Mouse (Mus musculus) midbrain, embryonic 10.5 days (tissue): ENCODE data around the gene Wdr13. TPM values are rescaled to one million over a fixed set of nuclear protein-coding genes. Genes with fewer than 3 reads are reported as not detected.

Experiments used
- DNase-seq: peaks from one replicate; pipeline ENCODE4 v3.0.0-alpha.2; 2017; ENCODE audit warnings: low spot score
- H3K27ac ChIP-seq: fragments of 300-500 bp; sonication (generic); replicated peaks from 2 replicates; pipeline ENCODE4 v1.5.1; 2016; ENCODE audit warnings: mild to moderate bottlenecking
- H3K27me3 ChIP-seq: fragments of 300-500 bp; sonication (generic); 2 replicates; pipeline ENCODE4 v1.6.1; 2016; ENCODE audit warnings: low read depth, mild to moderate bottlenecking; ENCODE audit not compliant: poor library complexity, severe bottlenecking
- H3K36me3 ChIP-seq: fragments of 300-500 bp; sonication (generic); 2 replicates; pipeline ENCODE4 v1.6.1; 2016; ENCODE audit warnings: mild to moderate bottlenecking, moderate library complexity
- H3K4me1 ChIP-seq: fragments of 300-500 bp; sonication (generic); 2 replicates; pipeline ENCODE4 v1.6.1; 2016
- H3K4me3 ChIP-seq: fragments of 300-500 bp; sonication (generic); 2 replicates; pipeline ENCODE4 v1.5.1; 2016; ENCODE audit warnings: mild to moderate bottlenecking, moderate library complexity
- H3K9me3 ChIP-seq: fragments of 300-500 bp; sonication (generic); replicated peaks from 2 replicates; pipeline ENCODE4 v1.6.1; 2016; ENCODE audit warnings: mild to moderate bottlenecking
- WGBS: fragments of 180-500 bp; shearing (Covaris S2); methylation state at CpG from one replicate; pipeline ENCODE4 v1.1.7; 2016; 5-methylcytosine and 5-hydroxymethylcytosine counted together
- polyA plus RNA-seq: library from polyadenylated mRNA; unstranded; fragments of >200 nt; fragmentation: Nextera tagmentation; extraction: Ambion mirVana; gene quantifications from 2 replicates; pipeline ENCODE4 v1.2.1, GENCODE M21; 2016

Wdr13 gene
- polyA plus RNA-seq, 1 experiment from 2014 or later: 22.8 TPM

GRCm38 (mm10) chrX:8142948-8143347, 10.3 kb upstream of the Wdr13 start:
- H3K27ac ChIP-seq: no peak overlapping the region
- H3K27me3 ChIP-seq: no peaks in the 10 kb centered on the region
- DNase-seq: no peak
- H3K4me1 ChIP-seq: peaks cover 16% of the 10 kb centered on the region
- H3K36me3 ChIP-seq: peaks cover 61% of the 10 kb centered on the region
- peaks cover 8% of the 10 kb centered on the region; the same call in 1 of the 2 replicates for H3K9me3 ChIP-seq
- WGBS: 92% methylated on average over 7 of the region's 7 CpGs
- H3K4me3 ChIP-seq: peak overlapping the region; percentile 14; the same call in 1 of the 2 replicates

- Histone ChIP-seq H3K4me3 (no peak overlapping the region), H3K9me3 (peaks cover 8% of the 10 kb centered on the region; the same call in 1 of the 2 replicates), H3K36me3 (peaks cover 64% of the 10 kb centered on the region), H3K4me1 (peaks cover 16% of the 10 kb centered on the region), H3K27me3 (no peaks in the 10 kb centered on the region), H3K27ac (no peak overlapping the region)
- DNase-seq: no peak
- WGBS: 86% methylated on average over 3 of the region's 3 CpGs
Measured at GRCm38 (mm10) chrX:8141058-8141457, 8.4 kb upstream of the Wdr13 start.

- Histone ChIP-seq H3K36me3 (peaks cover 64% of the 10 kb centered on the region), H3K4me1 (peaks cover 16% of the 10 kb centered on the region), H3K9me3 (peaks cover 8% of the 10 kb centered on the region; the same call in 1 of the 2 replicates), H3K27ac (no peak overlapping the region), H3K27me3 (no peaks in the 10 kb centered on the region), H3K4me3 (no peak overlapping the region)
- 91% methylated on average over 2 of the region's 2 CpGs for WGBS
- no peak for DNase-seq
Measured at GRCm38 (mm10) chrX:8140446-8140845, 7.8 kb upstream of the Wdr13 start.

GRCm38 (mm10) chrX:8139480-8139879, 6.8 kb upstream of the Wdr13 start:
- no peak for DNase-seq
- Histone ChIP-seq H3K27ac (no peak overlapping the region), H3K4me1 (peaks cover 16% of the 10 kb centered on the region), H3K9me3 (peaks cover 4% of the 10 kb centered on the region; the same call in 1 of the 2 replicates), H3K36me3 (peaks cover 62% of the 10 kb centered on the region), H3K27me3 (no peaks in the 10 kb centered on the region), H3K4me3 (no peak overlapping the region)
- WGBS: 83% methylated on average over 1 of the region's 1 CpGs

- 60% methylated on average over 2 of the region's 2 CpGs for WGBS
- no peak for DNase-seq
- Histone ChIP-seq H3K27ac (no peak overlapping the region), H3K4me1 (peaks cover 5% of the 10 kb centered on the region), H3K9me3 (0 out of 2 replicates have a peak, but pooled peaks cover 10% of the 10 kb centered on the region), H3K36me3 (peaks cover 31% of the 10 kb centered on the region), H3K4me3 (no peak overlapping the region), H3K27me3 (no peaks in the 10 kb centered on the region)
Measured at GRCm38 (mm10) chrX:8135886-8136285, 3.2 kb upstream of the Wdr13 start.

GRCm38 (mm10) chrX:8131393-8131792, 1.3 kb downstream of the Wdr13 start:
- Histone ChIP-seq H3K4me3 (peak overlapping the region; percentile 63), H3K4me1 (peaks cover 5% of the 10 kb centered on the region), H3K9me3 (0 out of 2 replicates have a peak, but pooled peaks cover 17% of the 10 kb centered on the region), H3K27ac (peak overlapping the region; percentile 91), H3K36me3 (peaks cover 31% of the 10 kb centered on the region), H3K27me3 (no peaks in the 10 kb centered on the region)
- 91% methylated on average over 17 of the region's 17 CpGs for WGBS
- no peak for DNase-seq

GRCm38 (mm10) chrX:8125235-8125634, 7.5 kb downstream of the Wdr13 start:
- Histone ChIP-seq H3K27me3 (no peaks in the 10 kb centered on the region), H3K36me3 (peaks cover 46% of the 10 kb centered on the region), H3K4me3 (no peak overlapping the region), H3K9me3 (peaks cover 14% of the 10 kb centered on the region; the same call in 1 of the 2 replicates), H3K27ac (no peak overlapping the region), H3K4me1 (no peaks in the 10 kb centered on the region)
- WGBS: 75% methylated on average over 7 of the region's 7 CpGs
- DNase-seq: no peak

GRCm38 (mm10) chrX:8123821-8124470, 8.7 kb downstream of the Wdr13 start:
- Histone ChIP-seq H3K27me3 (no peaks in the 10 kb centered on the region), H3K4me3 (no peak overlapping the region), H3K27ac (no peak overlapping the region), H3K9me3 (peaks cover 12% of the 10 kb centered on the region; the same call in 1 of the 2 replicates), H3K36me3 (peaks cover 39% of the 10 kb centered on the region), H3K4me1 (no peaks in the 10 kb centered on the region)
- DNase-seq: no peak
- 84% methylated on average over 6 of the region's 6 CpGs for WGBS

- DNase-seq: no peak
- no peak overlapping the region for H3K4me3 ChIP-seq
- H3K4me1 ChIP-seq: no peaks in the 10 kb centered on the region
Measured at GRCm38 (mm10) chrX:8117264-8117663, 15.4 kb downstream of the Wdr13 start.

GRCm38 (mm10) chrX:8115275-8115674, 17.4 kb downstream of the Wdr13 start:
- H3K27ac ChIP-seq: no peak overlapping the region
- no peaks in the 10 kb centered on the region for H3K9me3 ChIP-seq
- H3K36me3 ChIP-seq: peaks cover 5% of the 10 kb centered on the region; the same call in 1 of the 2 replicates
- DNase-seq: no peak
- no peak overlapping the region for H3K4me3 ChIP-seq
- H3K4me1 ChIP-seq: no peaks in the 10 kb centered on the region
- WGBS: 77% methylated on average over 4 of the region's 4 CpGs
- H3K27me3 ChIP-seq: no peaks in the 10 kb centered on the region

More at GRCm38 (mm10) chrX:8117264-8117663, 15.4 kb downstream of the Wdr13 start:
- H3K27ac ChIP-seq: no peak overlapping the region
- no peaks in the 10 kb centered on the region; the same call in 1 of the 2 replicates for H3K9me3 ChIP-seq
- no peaks in the 10 kb centered on the region for H3K27me3 ChIP-seq
- H3K36me3 ChIP-seq: peaks cover 5% of the 10 kb centered on the region; the same call in 1 of the 2 replicates

- Histone ChIP-seq H3K4me3 (no peak overlapping the region), H3K9me3 (peaks cover 5% of the 10 kb centered on the region; the same call in 1 of the 2 replicates), H3K36me3 (no peaks in the 10 kb centered on the region), H3K4me1 (peaks cover 13% of the 10 kb centered on the region), H3K27me3 (no peaks in the 10 kb centered on the region), H3K27ac (no peak overlapping the region)
- 95% methylated on average over 3 of the region's 3 CpGs for WGBS
- no peak for DNase-seq
Measured at GRCm38 (mm10) chrX:8105019-8105418, 27.7 kb downstream of the Wdr13 start.

GRCm38 (mm10) chrX:8102213-8102668, 30.5 kb downstream of the Wdr13 start:
- Histone ChIP-seq H3K4me1 (peaks cover 15% of the 10 kb centered on the region), H3K36me3 (no peaks in the 10 kb centered on the region), H3K27me3 (no peaks in the 10 kb centered on the region), H3K4me3 (no peak overlapping the region), H3K9me3 (peaks cover 5% of the 10 kb centered on the region; the same call in 1 of the 2 replicates), H3K27ac (no peak overlapping the region)
- 80% methylated on average over 7 of the region's 7 CpGs for WGBS
- no peak for DNase-seq

- no peaks in the 10 kb centered on the region for H3K36me3 ChIP-seq
- 20% methylated on average over 3 of the region's 3 CpGs for WGBS
- peaks cover 5% of the 10 kb centered on the region; the same call in 1 of the 2 replicates for H3K9me3 ChIP-seq
- no peaks in the 10 kb centered on the region for H3K27me3 ChIP-seq
- peak overlapping the region; percentile 80 for H3K27ac ChIP-seq
- peaks cover 15% of the 10 kb centered on the region for H3K4me1 ChIP-seq
- peak; percentile 77 for DNase-seq
- H3K4me3 ChIP-seq: no peak overlapping the region
Measured at GRCm38 (mm10) chrX:8101017-8101416, 31.7 kb downstream of the Wdr13 start.
